Mouse (Mus musculus): ENCODE results near the gene Syne2.

- no peak for TF ChIP-seq MAFK (IDR thresholded peaks at IDR 0.05; ENCODE audit: insufficient read depth, low read depth, low read length)
- no peak for TF ChIP-seq CHD2 (IDR thresholded peaks at IDR 0.05; ENCODE audit: low read depth, low read length)
- TF ChIP-seq HCFC1 (IDR thresholded peaks at IDR 0.05; ENCODE audit: borderline replicate concordance, insufficient read depth, low read length): no peak
- TF ChIP-seq ZNF384 (IDR thresholded peaks at IDR 0.05; ENCODE audit: low read depth, low read length): no peak
Measured at GRCm38 (mm10) chr12:76128306-76128705, 310.4 kb downstream of the Syne2 start.

Data from ES-E14 (cell line).